Mouse (Mus musculus) forebrain, embryonic 11.5 days (tissue): ENCODE results near the gene Ildr2. TPM values are rescaled to one million over a fixed set of nuclear protein-coding genes. Genes with fewer than 3 reads are reported as not detected.

Experiments
- ATAC-seq: fragments of 200-750 bp; cut with Nextera tagmentation; replicated peaks from 2 replicates; pipeline ENCODE4 v1.8.0; 2017; ENCODE audit warnings: moderate TSS enrichment; ENCODE audit not compliant: low FRiP score
- DNase-seq: peaks from one replicate; pipeline ENCODE4 v3.0.0-alpha.2; 2017; ENCODE audit warnings: low spot score
- H3K27ac ChIP-seq: fragments of 300-500 bp; sonication (generic); 2 replicates; pipeline ENCODE4 v1.5.1; 2014; ENCODE audit warnings: low read depth, low read length
- H3K27me3 ChIP-seq: fragments of 300-500 bp; sonication (generic); 2 replicates; pipeline ENCODE4 v1.6.1; 2014; ENCODE audit warnings: mild to moderate bottlenecking, low read length, mixed read lengths; ENCODE audit not compliant: control insufficient read depth, insufficient read depth
- H3K36me3 ChIP-seq: fragments of 300-500 bp; sonication (generic); 2 replicates; pipeline ENCODE4 v1.6.1; 2014; ENCODE audit warnings: mild to moderate bottlenecking, low read length, moderate library complexity, mixed read lengths; ENCODE audit not compliant: control insufficient read depth, insufficient read depth
- H3K4me1 ChIP-seq: fragments of 300-500 bp; sonication (generic); replicated peaks from 2 replicates; pipeline ENCODE4 v1.6.1; 2014; ENCODE audit warnings: low read length, mixed read lengths; ENCODE audit not compliant: control insufficient read depth, insufficient read depth
- H3K4me2 ChIP-seq: fragments of 300-500 bp; sonication (generic); 2 replicates; pipeline ENCODE4 v1.6.1; 2014; ENCODE audit warnings: low read depth, mild to moderate bottlenecking, low read length, moderate library complexity, mixed read lengths; ENCODE audit not compliant: severe bottlenecking
- H3K4me3 ChIP-seq: fragments of 300-500 bp; sonication (generic); 2 replicates; pipeline ENCODE4 v1.5.1; 2014; ENCODE audit warnings: low read depth, low read length
- H3K9ac ChIP-seq: fragments of 300-500 bp; sonication (generic); 2 replicates; pipeline ENCODE4 v1.6.1; 2014; ENCODE audit warnings: low read length
- H3K9me3 ChIP-seq: fragments of 300-500 bp; sonication (generic); 2 replicates; pipeline ENCODE4 v1.6.1; 2016; ENCODE audit warnings: low read length, mixed read lengths; ENCODE audit not compliant: control insufficient read depth
- WGBS: fragments of 180-500 bp; shearing (Covaris S2); extraction: QIAGEN DNeasy Blood & Tissue Kit; methylation state at CpG from one replicate; pipeline ENCODE4 v1.1.7; 2014; 5-methylcytosine and 5-hydroxymethylcytosine counted together
- polyA plus RNA-seq: library from polyadenylated mRNA; unstranded; fragments of >200 nt; fragmentation: Nextera tagmentation; extraction: Ambion mirVana; gene quantifications from 2 replicates; pipeline ENCODE4 v1.2.1, GENCODE M21; 2014

The Ildr2 gene
- polyA plus RNA-seq, 1 experiment from 2014 or later, result 10.9 TPM

- Histone ChIP-seq H3K4me1 (peaks cover 16% of the 10 kb centered on the region), H3K9me3 (no peaks in the 10 kb centered on the region), H3K4me3 (peak overlapping the region; percentile 66), H3K9ac (peak overlapping the region; percentile 83), H3K36me3 (no peaks in the 10 kb centered on the region), H3K4me2 (peak overlapping the region; percentile 74), H3K27me3 (peaks cover 2% of the 10 kb centered on the region; the same call in 1 of the 2 replicates), H3K27ac (no peak overlapping the region; the same call in 1 of the 2 replicates)
- DNase-seq (no peak), ATAC-seq (peak; percentile 20; the same call in 1 of the 2 replicates)
- WGBS, result 11% methylated on average over 2 of the region's 2 CpGs
Measured at GRCm38 (mm10) chr1:166255651-166256050, 1.7 kb downstream of the Ildr2 start.

- H3K9me3 ChIP-seq, result no peaks in the 10 kb centered on the region
- peak overlapping the region; percentile 66 for H3K4me3 ChIP-seq
- peak overlapping the region; percentile 83 for H3K9ac ChIP-seq
- peaks cover 2% of the 10 kb centered on the region; the same call in 1 of the 2 replicates for H3K27me3 ChIP-seq
- H3K4me1 ChIP-seq, result peaks cover 16% of the 10 kb centered on the region
- WGBS, result 4% methylated on average over 6 of the region's 6 CpGs
- no peak overlapping the region; the same call in 1 of the 2 replicates for H3K27ac ChIP-seq
- DNase-seq (no peak), ATAC-seq (peak; percentile 50)
- peak overlapping the region; percentile 74 for H3K4me2 ChIP-seq
- H3K36me3 ChIP-seq, result no peaks in the 10 kb centered on the region
Measured at GRCm38 (mm10) chr1:166256302-166256701, 2.4 kb downstream of the Ildr2 start.

DNA sequence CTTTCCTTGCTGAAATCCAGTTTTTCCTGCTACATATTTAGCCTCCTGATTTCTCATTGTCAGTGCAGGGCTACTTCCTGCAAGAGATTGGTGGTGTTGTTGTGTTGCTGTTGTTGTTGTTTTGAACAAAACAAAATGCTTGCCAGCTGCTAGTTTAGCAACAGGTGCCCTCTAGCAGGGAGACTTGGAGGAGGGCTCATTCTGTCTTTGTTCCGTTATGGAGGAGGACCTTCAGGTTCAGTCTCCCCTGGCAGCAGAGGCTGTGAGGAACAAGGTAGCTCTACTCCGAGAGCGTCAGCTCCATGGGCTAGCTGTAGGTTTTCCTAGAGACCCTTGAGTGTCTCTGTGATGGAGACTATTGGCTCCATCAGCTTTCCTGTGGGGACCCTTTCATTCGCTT, 3.0 kb downstream of the Ildr2 start:
- Histone ChIP-seq H3K27ac (no peak overlapping the region), H3K4me1 (peaks cover 16% of the 10 kb centered on the region), H3K36me3 (no peaks in the 10 kb centered on the region), H3K4me3 (peak overlapping the region; percentile 66), H3K9ac (peak overlapping the region; percentile 83), H3K27me3 (peaks cover 2% of the 10 kb centered on the region; the same call in 1 of the 2 replicates), H3K4me2 (peak overlapping the region; percentile 74), H3K9me3 (no peaks in the 10 kb centered on the region; the same call in 1 of the 2 replicates)
- DNase-seq, result no peak
- WGBS, result 58% methylated on average over 4 of the region's 4 CpGs
- no peak for ATAC-seq

- ATAC-seq, result no peak
- no peak overlapping the region for H3K4me3 ChIP-seq
- H3K9ac ChIP-seq, result no peak overlapping the region
- H3K9me3 ChIP-seq, result no peaks in the 10 kb centered on the region; the same call in 1 of the 2 replicates
- H3K36me3 ChIP-seq, result no peaks in the 10 kb centered on the region
- no peaks in the 10 kb centered on the region for H3K27me3 ChIP-seq
- no peak for DNase-seq
- 84% methylated on average over 6 of the region's 6 CpGs for WGBS
- H3K27ac ChIP-seq, result no peak overlapping the region
- peaks cover 14% of the 10 kb centered on the region for H3K4me1 ChIP-seq
- no peak overlapping the region for H3K4me2 ChIP-seq
Measured at GRCm38 (mm10) chr1:166259526-166259925, 5.6 kb downstream of the Ildr2 start.

- H3K27ac ChIP-seq, result no peak overlapping the region
- H3K36me3 ChIP-seq, result no peaks in the 10 kb centered on the region; the same call in 1 of the 2 replicates
- WGBS, result 85% methylated on average over 7 of the region's 7 CpGs
- no peaks in the 10 kb centered on the region for H3K27me3 ChIP-seq
- ATAC-seq (no peak), DNase-seq (no peak)
- H3K4me1 ChIP-seq, result no peaks in the 10 kb centered on the region
- H3K4me3 ChIP-seq, result no peak overlapping the region
- no peaks in the 10 kb centered on the region; the same call in 1 of the 2 replicates for H3K9me3 ChIP-seq
- H3K4me2 ChIP-seq, result no peak overlapping the region
- no peak overlapping the region for H3K9ac ChIP-seq
Measured at GRCm38 (mm10) chr1:166266001-166266705, 12.2 kb downstream of the Ildr2 start.

GRCm38 (mm10) chr1:166266918-166267317, 13.0 kb downstream of the Ildr2 start:
- no peak overlapping the region for H3K27ac ChIP-seq
- H3K4me2 ChIP-seq, result no peak overlapping the region
- no peaks in the 10 kb centered on the region for H3K4me1 ChIP-seq
- 92% methylated on average over 9 of the region's 9 CpGs for WGBS
- H3K4me3 ChIP-seq, result no peak overlapping the region
- H3K36me3 ChIP-seq, result no peaks in the 10 kb centered on the region; the same call in 1 of the 2 replicates
- no peaks in the 10 kb centered on the region for H3K27me3 ChIP-seq
- no peaks in the 10 kb centered on the region for H3K9me3 ChIP-seq
- no peak overlapping the region for H3K9ac ChIP-seq
- ATAC-seq (no peak), DNase-seq (no peak)

DNA sequence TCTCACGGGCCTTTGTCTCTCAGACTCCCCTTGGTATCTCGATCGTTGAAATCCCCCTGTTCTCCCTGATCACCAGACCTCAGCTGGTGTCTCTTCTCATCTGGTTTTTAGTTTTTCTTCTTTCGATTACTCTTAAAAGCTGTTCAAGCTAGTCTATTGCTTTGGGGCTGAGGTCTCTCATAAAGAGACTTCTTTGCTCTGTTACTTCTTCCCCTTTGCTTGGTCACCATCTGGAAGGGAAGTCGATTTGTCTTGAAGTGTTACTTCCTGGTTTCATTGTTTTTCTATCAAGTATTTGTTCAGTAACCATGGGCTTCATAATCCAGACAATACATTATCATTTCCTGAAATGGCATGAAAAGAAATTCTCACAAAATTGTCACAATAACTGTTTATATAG, 14.3 kb downstream of the Ildr2 start:
- H3K36me3 ChIP-seq, result no peaks in the 10 kb centered on the region; the same call in 1 of the 2 replicates
- WGBS, result 95% methylated on average over 5 of the region's 5 CpGs
- ATAC-seq (no peak), DNase-seq (no peak)
- no peak overlapping the region for H3K4me2 ChIP-seq
- no peak overlapping the region for H3K27ac ChIP-seq
- no peak overlapping the region for H3K9ac ChIP-seq
- no peaks in the 10 kb centered on the region for H3K9me3 ChIP-seq
- no peaks in the 10 kb centered on the region for H3K27me3 ChIP-seq
- H3K4me3 ChIP-seq, result no peak overlapping the region
- no peaks in the 10 kb centered on the region for H3K4me1 ChIP-seq

- Histone ChIP-seq H3K9me3 (no peaks in the 10 kb centered on the region), H3K36me3 (no peaks in the 10 kb centered on the region), H3K4me1 (peaks cover 41% of the 10 kb centered on the region), H3K9ac (peak overlapping the region; percentile 13; the same call in 1 of the 2 replicates), H3K27ac (peak overlapping the region; percentile 97), H3K4me2 (0 out of 2 replicates have a peak overlapping the region, but pooled peaks have one; percentile 2), H3K27me3 (no peaks in the 10 kb centered on the region), H3K4me3 (no peak overlapping the region)
- WGBS, result 17% methylated on average over 2 of the region's 2 CpGs
- DNase-seq, result no peak
- no peak for ATAC-seq
Measured at GRCm38 (mm10) chr1:166278786-166279185, 24.8 kb downstream of the Ildr2 start.
